Mouse (Mus musculus) myocyte (in vitro differentiated cells): Measurements from ENCODE around the gene Rpl23a. TPM values are rescaled to one million over a fixed set of nuclear protein-coding genes. Genes with fewer than 3 reads are reported as not detected.
A peak's percentile ranks its signal among the peaks of the same experiment; 100 is the strongest.

Source experiments
- H3K27me3 ChIP-seq: one replicate; pipeline ENCODE4 v1.6.1; 2011; ENCODE audit not compliant: control insufficient read depth, insufficient read depth, insufficient read length
- H3K36me3 ChIP-seq: one replicate; pipeline ENCODE4 v1.6.1; 2011; ENCODE audit not compliant: control insufficient read depth, insufficient read depth
- H3K4me2 ChIP-seq: one replicate; pipeline ENCODE4 v1.6.1; 2011; ENCODE audit warnings: low read depth, control low read depth
- H3K4me3 ChIP-seq: one replicate; pipeline ENCODE4 v1.5.1; 2011; ENCODE audit warnings: mild to moderate bottlenecking, control low read depth, moderate library complexity
- H3K79me2 ChIP-seq: one replicate; pipeline ENCODE4 v1.6.1; 2011; ENCODE audit not compliant: control insufficient read depth, insufficient read depth
- H3ac ChIP-seq: one replicate; pipeline ENCODE4 v1.6.1; 2011; ENCODE audit not compliant: control insufficient read depth, insufficient read length
- CEBPB ChIP-seq: IDR thresholded peaks from 2 replicates; pipeline ENCODE4 v1.6.1; 2011; ENCODE audit warnings: mild to moderate bottlenecking, moderate library complexity; ENCODE audit not compliant: poor library complexity, insufficient read depth, severe bottlenecking
- E2F4 ChIP-seq: IDR thresholded peaks from one replicate; pipeline ENCODE4 v1.6.1; 2011; ENCODE audit warnings: mild to moderate bottlenecking, control low read depth, moderate library complexity; ENCODE audit not compliant: insufficient read depth
- MAX ChIP-seq: IDR thresholded peaks from one replicate; pipeline ENCODE4 v1.6.1; 2011; ENCODE audit warnings: low read depth, mild to moderate bottlenecking, control low read depth
- MYOD1 ChIP-seq, 3 experiments: IDR thresholded peaks; one replicate each; pipeline ENCODE4 v1.6.1; 2011; ENCODE audit warnings: control low read depth in 2 of 3, low read depth in 2 of 3, mild to moderate bottlenecking in 2 of 3, moderate library complexity in 1 of 3; ENCODE audit not compliant: insufficient read length in 2 of 3, control insufficient read depth in 1 of 3
- MYOG ChIP-seq, 3 experiments: IDR thresholded peaks; one replicate each; pipeline ENCODE4 v1.6.1; 2011; ENCODE audit warnings: control low read depth in 2 of 3, low read depth in 2 of 3, mild to moderate bottlenecking in 2 of 3; ENCODE audit not compliant: insufficient read length in 2 of 3, control insufficient read depth in 1 of 3, insufficient read depth in 1 of 3
- POLR2A ChIP-seq: IDR thresholded peaks from one replicate; pipeline ENCODE4 v1.6.1; 2011; ENCODE audit warnings: low read depth, mild to moderate bottlenecking, control low read depth, moderate library complexity; ENCODE audit not compliant: insufficient read length
- POLR2AphosphoS2 ChIP-seq: IDR thresholded peaks from one replicate; pipeline ENCODE4 v1.6.1; 2011; ENCODE audit warnings: low read depth, control low read depth; ENCODE audit not compliant: insufficient read length
- REST ChIP-seq: IDR thresholded peaks from one replicate; pipeline ENCODE4 v1.6.1; 2011; ENCODE audit warnings: mild to moderate bottlenecking, control low read depth, moderate library complexity; ENCODE audit not compliant: insufficient read depth, insufficient read length
- SRF ChIP-seq: IDR thresholded peaks from one replicate; pipeline ENCODE4 v1.6.1; 2011; ENCODE audit warnings: low read depth; ENCODE audit not compliant: control insufficient read depth, insufficient read length
- TCF12 ChIP-seq: IDR thresholded peaks from one replicate; pipeline ENCODE4 v1.6.1; 2011; ENCODE audit warnings: mild to moderate bottlenecking, control low read depth; ENCODE audit not compliant: poor library complexity, insufficient read depth, severe bottlenecking
- TCF3 ChIP-seq: IDR thresholded peaks from one replicate; pipeline ENCODE4 v1.6.1; 2011; ENCODE audit warnings: low read depth, control low read depth; ENCODE audit not compliant: insufficient read length
- USF1 ChIP-seq: IDR thresholded peaks from one replicate; pipeline ENCODE4 v1.6.1; 2011; ENCODE audit warnings: low read depth, mild to moderate bottlenecking, control low read depth, moderate library complexity
- polyA plus RNA-seq: library from polyadenylated mRNA; unstranded; fragments of >200 nt; fragmentation: generic; extraction: Trizol; gene quantifications from one replicate; pipeline ENCODE4 v1.2.1, GENCODE M21; 2012; ENCODE audit warnings: missing spikeins

The Rpl23a gene
- polyA plus RNA-seq, 1 experiment: 3,571 TPM

- no peak overlapping the region for H3ac ChIP-seq
- H3K4me3 ChIP-seq: no peak overlapping the region
- TF ChIP-seq TCF12: no peak
- no peak for TF ChIP-seq USF1
- TF ChIP-seq REST: no peak
- no peak for TF ChIP-seq E2F4
- peak in 1 of 3 experiments; percentile 7 for TF ChIP-seq MYOG (IDR thresholded peaks at IDR 0.05; ENCODE audit: control insufficient read depth in 1 of 3, insufficient read depth in 1 of 3, insufficient read length in 2 of 3, low read depth in 2 of 3)
- no peak for TF ChIP-seq POLR2A
- H3K36me3 ChIP-seq: peaks cover 11% of the 10 kb centered on the region
- no peaks in the 10 kb centered on the region for H3K27me3 ChIP-seq
- H3K4me2 ChIP-seq: no peak overlapping the region
- H3K79me2 ChIP-seq: peaks cover 1% of the 10 kb centered on the region
Observed at GRCm38 (mm10) chr11:78152299-78153231, 30.8 kb downstream of the Rpl23a start.

GRCm38 (mm10) chr11:78151161-78151560, 32.2 kb downstream of the Rpl23a start:
- Histone ChIP-seq H3K79me2 (no peaks in the 10 kb centered on the region), H3K4me2 (no peak overlapping the region), H3ac (no peak overlapping the region), H3K27me3 (no peaks in the 10 kb centered on the region), H3K4me3 (no peak overlapping the region), H3K36me3 (peaks cover 9% of the 10 kb centered on the region)
- no peak for TF ChIP-seq MAX
- TF ChIP-seq CEBPB: no peak
- TF ChIP-seq E2F4: no peak
- no peak for TF ChIP-seq POLR2AphosphoS2
- no peak for TF ChIP-seq MYOG (IDR thresholded peaks at IDR 0.05; ENCODE audit: control insufficient read depth in 1 of 3, insufficient read depth in 1 of 3, insufficient read length in 2 of 3, low read depth in 2 of 3)
- TF ChIP-seq TCF12: no peak
- TF ChIP-seq POLR2A: no peak
- no peak for TF ChIP-seq REST
- no peak for TF ChIP-seq USF1
- no peak for TF ChIP-seq TCF3
- TF ChIP-seq SRF: no peak
- TF ChIP-seq MYOD1 (IDR thresholded peaks at IDR 0.05; ENCODE audit: control insufficient read depth in 1 of 3, insufficient read length in 2 of 3, low read depth in 2 of 3): no peak

DNA sequence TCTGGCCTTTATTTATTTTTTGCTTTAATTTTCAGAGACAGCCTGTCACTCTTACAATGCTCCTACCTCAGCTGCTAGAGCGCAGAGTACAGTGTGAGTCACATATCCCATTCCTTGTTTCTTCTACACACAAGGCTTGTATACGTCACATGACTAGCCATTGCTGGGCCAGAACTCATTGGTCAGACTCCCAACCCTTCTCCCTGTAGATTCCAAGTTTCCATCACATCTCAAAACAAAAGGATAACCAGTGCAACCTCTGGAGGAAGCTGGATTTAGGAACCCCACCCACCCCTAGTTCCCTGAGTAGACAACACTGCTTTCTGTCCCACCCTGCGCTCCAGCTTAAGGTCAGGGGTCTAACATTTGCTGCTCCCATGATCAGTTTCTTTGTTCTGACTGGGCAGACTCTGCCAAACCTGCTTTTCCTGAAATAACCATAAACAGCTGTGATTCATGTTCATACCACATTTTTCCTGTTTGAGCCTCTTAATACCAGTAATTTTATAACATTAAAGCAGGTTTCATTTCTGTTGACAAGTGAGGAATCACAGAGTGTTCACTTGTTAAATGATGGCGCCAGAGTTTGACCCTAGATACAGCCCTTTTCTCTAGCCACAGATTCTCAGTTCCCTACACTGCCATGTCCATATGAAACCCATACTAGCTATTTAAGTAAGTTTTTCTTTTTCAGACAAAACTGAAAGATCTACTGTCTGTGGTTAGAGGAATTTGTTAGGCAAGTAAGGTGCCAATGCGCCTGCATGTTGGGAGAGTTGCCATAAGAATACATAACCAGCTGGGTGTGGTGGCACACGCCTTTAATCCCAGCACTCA, 36.5 kb downstream of the Rpl23a start:
- Histone ChIP-seq H3K4me3 (no peak overlapping the region), H3ac (no peak overlapping the region), H3K4me2 (no peak overlapping the region), H3K27me3 (no peaks in the 10 kb centered on the region), H3K36me3 (peaks cover 7% of the 10 kb centered on the region), H3K79me2 (peaks cover 6% of the 10 kb centered on the region)
- no peak for TF ChIP-seq POLR2AphosphoS2
- no peak for TF ChIP-seq SRF
- TF ChIP-seq TCF12: no peak
- no peak for TF ChIP-seq REST
- no peak for TF ChIP-seq MAX
- TF ChIP-seq TCF3: no peak
- no peak for TF ChIP-seq MYOG (IDR thresholded peaks at IDR 0.05; ENCODE audit: control insufficient read depth in 1 of 3, insufficient read depth in 1 of 3, insufficient read length in 2 of 3, low read depth in 2 of 3)
- no peak for TF ChIP-seq E2F4
- no peak for TF ChIP-seq USF1
- TF ChIP-seq CEBPB: no peak

- TF ChIP-seq MAX (no peak), TCF12 (no peak), POLR2AphosphoS2 (no peak), MYOD1 (IDR thresholded peaks at IDR 0.05; ENCODE audit: control insufficient read depth in 1 of 3, insufficient read length in 2 of 3, low read depth in 2 of 3) (no peak), REST (no peak), MYOG (IDR thresholded peaks at IDR 0.05; ENCODE audit: control insufficient read depth in 1 of 3, insufficient read depth in 1 of 3, insufficient read length in 2 of 3, low read depth in 2 of 3) (no peak), TCF3 (no peak), CEBPB (no peak), USF1 (no peak), POLR2A (no peak), E2F4 (no peak), SRF (no peak)
Observed at GRCm38 (mm10) chr11:78146168-78146567, 37.2 kb downstream of the Rpl23a start.

GRCm38 (mm10) chr11:78143520-78143919, 39.9 kb downstream of the Rpl23a start:
- Histone ChIP-seq H3K36me3 (peaks cover 7% of the 10 kb centered on the region), H3K79me2 (peaks cover 33% of the 10 kb centered on the region), H3K27me3 (no peaks in the 10 kb centered on the region), H3K4me2 (no peak overlapping the region), H3ac (no peak overlapping the region), H3K4me3 (no peak overlapping the region)
- no peak for TF ChIP-seq REST
- no peak for TF ChIP-seq MYOG (IDR thresholded peaks at IDR 0.05; ENCODE audit: control insufficient read depth in 1 of 3, insufficient read depth in 1 of 3, insufficient read length in 2 of 3, low read depth in 2 of 3)
- no peak for TF ChIP-seq MYOD1 (IDR thresholded peaks at IDR 0.05; ENCODE audit: control insufficient read depth in 1 of 3, insufficient read length in 2 of 3, low read depth in 2 of 3)
- no peak for TF ChIP-seq MAX
- no peak for TF ChIP-seq POLR2AphosphoS2
- no peak for TF ChIP-seq USF1
- no peak for TF ChIP-seq POLR2A
- no peak for TF ChIP-seq CEBPB
- no peak for TF ChIP-seq TCF3
- TF ChIP-seq E2F4: no peak
- no peak for TF ChIP-seq TCF12
- TF ChIP-seq SRF: no peak

More at GRCm38 (mm10) chr11:78146168-78146567, 37.2 kb downstream of the Rpl23a start:
- Histone ChIP-seq H3K79me2 (peaks cover 9% of the 10 kb centered on the region), H3K36me3 (peaks cover 7% of the 10 kb centered on the region), H3ac (no peak overlapping the region), H3K4me3 (no peak overlapping the region), H3K4me2 (no peak overlapping the region), H3K27me3 (no peaks in the 10 kb centered on the region)
